Mouse (Mus musculus): ENCODE measurements at regions not wholly inside any gene's neighbourhood (a gene's known extent, or its start where the extent isn't known, plus 50 kb on each side); places are given as distances from the start of the nearest gene placed in this dataset.

GRCm38 (mm10) chr7:73198069-73198468, 177.2 kb upstream of the Rgma start:
- H3K4me3 ChIP-seq (ENCODE audit: low read depth, low read length), result no peak overlapping the region
- DNase-seq (no peak), ATAC-seq (no peak)
- no peak overlapping the region for H3K9ac ChIP-seq
- H3K36me3 ChIP-seq (ENCODE audit: insufficient read depth), result no peaks in the 10 kb centered on the region
- H3K9me3 ChIP-seq (ENCODE audit: low read length), result no peaks in the 10 kb centered on the region
- H3K4me1 ChIP-seq (ENCODE audit: insufficient read depth), result no peaks in the 10 kb centered on the region; the same call in 1 of the 2 replicates
- WGBS, result 51% methylated on average over 5 of the region's 5 CpGs
- H3K27ac ChIP-seq (ENCODE audit: low read depth, low read length), result no peak overlapping the region
- H3K4me2 ChIP-seq (ENCODE audit: low read depth), result no peak overlapping the region
- TF ChIP-seq CTCF (IDR thresholded peaks at IDR 0.05; ENCODE audit: low read depth), result no peak
- H3K27me3 ChIP-seq (ENCODE audit: insufficient read depth, low read length), result no peaks in the 10 kb centered on the region

- ATAC-seq, result no peak
- H3K27ac ChIP-seq (ENCODE audit: low read depth, low read length), result no peak overlapping the region
- no peak overlapping the region for H3K9ac ChIP-seq
- DNase-seq, result no peak
- no peak overlapping the region for H3K4me3 ChIP-seq (ENCODE audit: low read depth, low read length)
- no peaks in the 10 kb centered on the region for H3K9me3 ChIP-seq (ENCODE audit: low read length)
- no peak overlapping the region for H3K4me2 ChIP-seq (ENCODE audit: low read depth)
- 60% methylated on average over 6 of the region's 6 CpGs for WGBS
- H3K27me3 ChIP-seq (ENCODE audit: insufficient read depth, low read length), result no peaks in the 10 kb centered on the region
- H3K4me1 ChIP-seq (ENCODE audit: insufficient read depth), result no peaks in the 10 kb centered on the region; the same call in 1 of the 2 replicates
- TF ChIP-seq CTCF (IDR thresholded peaks at IDR 0.05; ENCODE audit: low read depth), result no peak
- H3K36me3 ChIP-seq (ENCODE audit: insufficient read depth), result no peaks in the 10 kb centered on the region
These were observed 175.3 kb upstream of the Rgma start for GRCm38 (mm10) chr7:73199967-73200366.

- ATAC-seq (no peak), DNase-seq (no peak)
- Histone ChIP-seq H3K4me3 (ENCODE audit: low read depth, low read length) (no peak overlapping the region), H3K4me1 (ENCODE audit: insufficient read depth) (no peaks in the 10 kb centered on the region; the same call in 1 of the 2 replicates), H3K9ac (no peak overlapping the region), H3K27ac (ENCODE audit: low read depth, low read length) (peak overlapping the region; percentile 62), H3K9me3 (ENCODE audit: low read length) (no peaks in the 10 kb centered on the region), H3K27me3 (ENCODE audit: insufficient read depth, low read length) (no peaks in the 10 kb centered on the region), H3K4me2 (ENCODE audit: low read depth) (peak overlapping the region; percentile 27), H3K36me3 (ENCODE audit: insufficient read depth) (no peaks in the 10 kb centered on the region)
- WGBS, result 16% methylated on average over 6 of the region's 6 CpGs
- TF ChIP-seq CTCF (IDR thresholded peaks at IDR 0.05; ENCODE audit: low read depth), result no peak
These were observed 174.0 kb upstream of the Rgma start for GRCm38 (mm10) chr7:73201330-73201729.

GRCm38 (mm10) chr7:73206922-73207811, 168.1 kb upstream of the Rgma start:
- Histone ChIP-seq H3K4me3 (ENCODE audit: low read depth, low read length) (no peak overlapping the region), H3K9me3 (ENCODE audit: low read length) (no peaks in the 10 kb centered on the region), H3K4me2 (ENCODE audit: low read depth) (no peak overlapping the region), H3K27me3 (ENCODE audit: insufficient read depth, low read length) (no peaks in the 10 kb centered on the region), H3K27ac (ENCODE audit: low read depth, low read length) (peak overlapping the region; percentile 65), H3K36me3 (ENCODE audit: insufficient read depth) (no peaks in the 10 kb centered on the region), H3K4me1 (ENCODE audit: insufficient read depth) (peaks cover 40% of the 10 kb centered on the region), H3K9ac (no peak overlapping the region)
- no peak for DNase-seq
- no peak for ATAC-seq
- WGBS, result 30% methylated on average over 7 of the region's 7 CpGs
- TF ChIP-seq CTCF (IDR thresholded peaks at IDR 0.05; ENCODE audit: low read depth), result no peak

- Histone ChIP-seq H3K9ac (no peak overlapping the region), H3K27ac (ENCODE audit: low read depth, low read length) (peak overlapping the region; percentile 72), H3K4me2 (ENCODE audit: low read depth) (peak overlapping the region; percentile 2; the same call in 1 of the 2 replicates), H3K4me3 (ENCODE audit: low read depth, low read length) (no peak overlapping the region), H3K27me3 (ENCODE audit: insufficient read depth, low read length) (no peaks in the 10 kb centered on the region), H3K9me3 (ENCODE audit: low read length) (no peaks in the 10 kb centered on the region), H3K36me3 (ENCODE audit: insufficient read depth) (no peaks in the 10 kb centered on the region), H3K4me1 (ENCODE audit: insufficient read depth) (peaks cover 40% of the 10 kb centered on the region)
- no peak for TF ChIP-seq CTCF (IDR thresholded peaks at IDR 0.05; ENCODE audit: low read depth)
- ATAC-seq (peak; percentile 12), DNase-seq (no peak)
- WGBS, result 32% methylated on average over 4 of the region's 4 CpGs
These were observed 166.9 kb upstream of the Rgma start for GRCm38 (mm10) chr7:73208479-73208816.

GRCm38 (mm10) chr7:73208817-73209602, 166.3 kb upstream of the Rgma start:
- ATAC-seq (peak; percentile 94), DNase-seq (peak; percentile 81)
- 0 out of 2 replicates have a peak overlapping the region, but pooled peaks have one; percentile 14 for H3K9ac ChIP-seq
- H3K4me2 ChIP-seq (ENCODE audit: low read depth), result peak overlapping the region; percentile 13; the same call in 1 of the 2 replicates
- TF ChIP-seq CTCF (IDR thresholded peaks at IDR 0.05; ENCODE audit: low read depth), result no peak
- no peaks in the 10 kb centered on the region for H3K9me3 ChIP-seq (ENCODE audit: low read length)
- 7% methylated on average over 18 of the region's 18 CpGs for WGBS
- no peak overlapping the region for H3K4me3 ChIP-seq (ENCODE audit: low read depth, low read length)
- H3K27me3 ChIP-seq (ENCODE audit: insufficient read depth, low read length), result no peaks in the 10 kb centered on the region
- peak overlapping the region; percentile 72 for H3K27ac ChIP-seq (ENCODE audit: low read depth, low read length)
- H3K4me1 ChIP-seq (ENCODE audit: insufficient read depth), result peaks cover 40% of the 10 kb centered on the region
- no peaks in the 10 kb centered on the region for H3K36me3 ChIP-seq (ENCODE audit: insufficient read depth)

- Histone ChIP-seq H3K27me3 (ENCODE audit: insufficient read depth, low read length) (no peaks in the 10 kb centered on the region), H3K4me3 (ENCODE audit: low read depth, low read length) (no peak overlapping the region), H3K4me1 (ENCODE audit: insufficient read depth) (peaks cover 40% of the 10 kb centered on the region), H3K9ac (no peak overlapping the region), H3K27ac (ENCODE audit: low read depth, low read length) (peak overlapping the region; percentile 72; the same call in 1 of the 2 replicates), H3K4me2 (ENCODE audit: low read depth) (no peak overlapping the region), H3K36me3 (ENCODE audit: insufficient read depth) (no peaks in the 10 kb centered on the region), H3K9me3 (ENCODE audit: low read length) (no peaks in the 10 kb centered on the region)
- no peak for DNase-seq
- 21% methylated on average over 7 of the region's 7 CpGs for WGBS
- TF ChIP-seq CTCF (IDR thresholded peaks at IDR 0.05; ENCODE audit: low read depth), result no peak
- ATAC-seq, result no peak
These were observed 165.2 kb upstream of the Rgma start for GRCm38 (mm10) chr7:73210078-73210477.
